Mouse (Mus musculus) G1E (cell line): ENCODE results near the gene Spg7.

Experiments
- CTCF ChIP-seq: IDR thresholded peaks from 2 replicates; pipeline ENCODE4 v1.5.1; 2012; ENCODE audit warnings: low read depth, low read length, inconsistent platforms, mixed read lengths
- GATA1 ChIP-seq: IDR thresholded peaks from 2 replicates; pipeline ENCODE4 v1.6.1; 2012; ENCODE audit warnings: borderline replicate concordance, low read length, inconsistent platforms, mixed read lengths
- GATA2 ChIP-seq: IDR thresholded peaks from 2 replicates; pipeline ENCODE4 v1.6.1; 2012; ENCODE audit warnings: low read depth, low read length, inconsistent platforms, borderline replicate concordance
- TAL1 ChIP-seq: conservative IDR thresholded peaks from 2 replicates; pipeline ENCODE4 v1.6.1; 2012; ENCODE audit warnings: low read depth, low read length, inconsistent platforms, mixed read lengths

GRCm38 (mm10) chr8:123015074-123015473 lies 47.7 kb upstream of the Spg7 start:
- TF ChIP-seq CTCF: no peak
- TF ChIP-seq TAL1: no peak
- TF ChIP-seq GATA1: no peak
- no peak for TF ChIP-seq GATA2
